Mouse (Mus musculus) adrenal gland, postnatal 25 days (tissue): ENCODE measurements around the gene Ppfibp2. TPM values are rescaled to one million over a fixed set of nuclear protein-coding genes. Genes with fewer than 3 reads are reported as not detected.

Experiments used
- DNase-seq: peaks from one replicate; pipeline ENCODE4 v3.0.0; 2021; ENCODE audit warnings: mixed read lengths
- total RNA-seq: library from RNA; stranded (reverse); gene quantifications from 2 replicates; pipeline ENCODE4 v1.2.3, GENCODE M21; 2021

Gene Ppfibp2
- total RNA-seq, 1 experiment from 2014 or later: 7.2 TPM

- no peak for DNase-seq
Observed at GRCm38 (mm10) chr7:107618028-107618992, 23.3 kb downstream of the Ppfibp2 start.

GRCm38 (mm10) chr7:107619225-107619624, 24.2 kb downstream of the Ppfibp2 start:
- DNase-seq: no peak

- DNase-seq: no peak
Observed at GRCm38 (mm10) chr7:107620137-107620536, 25.1 kb downstream of the Ppfibp2 start.

GRCm38 (mm10) chr7:107624432-107624831, 29.4 kb downstream of the Ppfibp2 start:
- no peak for DNase-seq

GRCm38 (mm10) chr7:107625061-107625460, 30.1 kb downstream of the Ppfibp2 start, which contains the start of gene 5330417H12Rik:
TSS of gene 5330417H12Rik (minus strand) at chr7:107625161.
- no peak for DNase-seq

DNA sequence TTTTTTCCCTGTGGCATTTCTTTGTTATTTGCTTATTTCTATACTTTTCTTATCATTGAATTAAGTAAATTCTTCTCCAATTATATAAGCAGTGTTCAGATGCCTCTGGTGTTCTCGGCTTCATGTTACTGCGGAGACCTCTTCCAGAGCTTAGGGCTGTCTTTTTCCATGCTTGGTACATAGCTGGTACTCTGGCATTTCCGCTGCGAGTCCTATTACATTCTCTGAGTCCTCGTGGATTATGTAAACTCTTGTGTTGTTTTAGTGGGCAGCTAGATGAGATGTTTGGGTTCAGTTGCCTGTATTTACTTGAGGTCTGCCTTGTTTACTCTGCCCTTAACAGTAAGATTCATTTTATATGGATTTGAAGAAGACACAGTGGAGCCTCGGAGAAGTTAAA, 30.8 kb downstream of the Ppfibp2 start:
- DNase-seq: no peak

DNA sequence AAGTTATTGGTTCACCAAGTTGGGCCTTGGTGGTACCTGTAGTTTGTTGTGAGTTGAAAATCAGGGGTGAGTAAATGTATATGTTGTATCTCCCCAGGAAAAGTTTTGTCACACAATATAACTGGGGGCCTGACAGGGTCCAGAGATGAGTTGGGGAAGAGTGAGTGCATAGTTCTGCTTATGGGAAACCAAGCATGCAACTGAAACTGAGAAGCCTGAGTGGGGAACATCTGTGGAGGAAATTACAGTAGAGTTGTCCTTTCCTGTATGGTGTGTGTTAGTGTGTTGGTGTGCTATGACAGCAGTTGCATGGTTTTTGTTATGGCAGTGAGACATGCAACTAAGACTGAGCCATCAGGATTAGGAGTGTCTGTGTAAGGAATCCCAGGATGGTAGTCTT, 33.4 kb downstream of the Ppfibp2 start:
- no peak for DNase-seq

GRCm38 (mm10) chr7:107633201-107633600, 38.2 kb downstream of the Ppfibp2 start:
- no peak for DNase-seq

- DNase-seq: no peak
Observed at GRCm38 (mm10) chr7:107637398-107637797, 42.4 kb downstream of the Ppfibp2 start.

- no peak for DNase-seq
Observed at GRCm38 (mm10) chr7:107638026-107638425, 43.0 kb downstream of the Ppfibp2 start.

DNA sequence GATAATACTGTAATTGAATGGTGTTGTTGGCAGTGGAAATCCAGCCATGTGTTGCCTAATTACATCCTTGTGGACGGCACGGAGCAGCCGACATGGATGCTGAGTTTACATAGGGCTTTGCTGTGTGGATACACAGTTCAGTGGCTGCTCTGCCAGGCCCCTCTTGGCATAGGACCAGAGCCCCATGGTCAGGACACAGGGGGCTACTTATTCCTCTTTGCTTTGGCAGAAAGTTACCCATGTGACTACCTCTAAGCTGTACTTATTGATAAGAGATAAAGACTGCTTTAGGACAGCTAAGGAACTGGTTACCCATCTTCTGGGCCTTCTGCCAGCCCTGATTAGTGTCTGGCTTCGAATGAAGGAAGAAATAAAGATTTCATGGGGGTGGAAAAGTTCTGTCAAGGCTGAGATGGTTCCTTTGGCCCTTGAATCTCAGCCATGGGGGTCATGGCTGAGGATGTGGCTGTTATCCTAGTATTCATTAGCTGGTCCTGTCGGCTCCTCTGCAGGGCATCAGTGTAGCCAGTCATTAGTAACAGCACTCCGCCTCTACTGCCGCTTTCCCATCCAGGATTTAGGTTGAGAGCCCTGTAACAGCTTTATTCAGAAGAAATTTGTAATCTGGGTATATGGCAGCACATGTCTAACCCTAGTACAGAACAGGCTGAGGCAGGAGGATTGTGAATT, 47.7 kb downstream of the Ppfibp2 start:
- no peak for DNase-seq

DNA sequence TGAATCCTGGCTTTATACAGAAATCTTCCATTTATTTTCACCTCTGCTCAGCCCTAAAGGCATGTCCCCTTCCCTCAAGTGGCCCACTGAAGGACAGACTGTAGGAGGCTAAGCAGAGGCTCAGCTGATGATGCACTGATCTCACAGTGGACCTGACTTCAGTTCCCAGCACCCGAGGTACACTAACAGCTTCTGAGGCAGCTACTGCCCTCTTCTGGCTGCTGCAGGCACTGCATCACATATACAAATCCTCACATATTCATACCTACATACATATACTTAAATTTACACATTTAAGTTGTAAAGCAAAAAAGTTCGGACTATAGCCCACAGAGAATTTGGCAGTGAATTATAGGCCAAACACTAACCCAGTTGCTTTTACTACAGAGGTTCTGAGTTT, 50.0 kb downstream of the Ppfibp2 start:
- no peak for DNase-seq

DNA sequence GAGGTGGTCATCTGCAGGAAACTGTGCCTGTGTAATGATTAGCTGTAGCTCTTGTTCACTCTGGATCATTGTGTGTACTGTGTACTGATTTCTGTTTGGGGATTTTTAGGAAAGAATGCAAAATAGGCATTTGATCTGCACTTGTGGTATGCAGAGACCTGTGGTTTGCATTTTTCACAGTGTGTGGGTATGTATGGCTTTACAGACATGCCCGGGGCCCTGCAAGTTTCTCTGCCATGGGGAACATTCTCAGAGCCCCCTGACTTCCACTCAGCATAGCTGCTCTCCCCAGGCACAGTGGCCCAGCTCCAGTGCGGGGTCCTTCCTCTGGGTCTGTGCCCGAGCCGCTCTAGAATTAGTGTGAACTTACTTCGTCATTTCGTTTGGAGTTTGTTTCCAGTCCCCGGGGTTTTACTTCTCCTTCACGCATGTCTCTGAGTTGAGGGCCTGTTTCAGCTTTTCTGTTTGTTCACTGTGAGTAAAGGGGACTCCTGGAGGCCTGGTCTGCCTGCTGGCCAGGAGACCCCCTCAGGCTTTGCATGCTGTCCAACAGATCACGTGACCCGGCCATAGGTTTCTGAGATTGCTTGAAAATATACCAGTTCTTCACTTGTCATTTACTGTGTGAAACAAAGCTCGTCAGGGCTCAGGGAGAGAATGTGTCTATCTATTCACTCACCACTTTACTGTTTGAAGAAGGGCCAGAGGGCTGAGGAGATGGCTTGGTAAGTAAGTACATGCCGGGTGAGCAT, 54.1 kb downstream of the Ppfibp2 start:
- no peak for DNase-seq

DNA sequence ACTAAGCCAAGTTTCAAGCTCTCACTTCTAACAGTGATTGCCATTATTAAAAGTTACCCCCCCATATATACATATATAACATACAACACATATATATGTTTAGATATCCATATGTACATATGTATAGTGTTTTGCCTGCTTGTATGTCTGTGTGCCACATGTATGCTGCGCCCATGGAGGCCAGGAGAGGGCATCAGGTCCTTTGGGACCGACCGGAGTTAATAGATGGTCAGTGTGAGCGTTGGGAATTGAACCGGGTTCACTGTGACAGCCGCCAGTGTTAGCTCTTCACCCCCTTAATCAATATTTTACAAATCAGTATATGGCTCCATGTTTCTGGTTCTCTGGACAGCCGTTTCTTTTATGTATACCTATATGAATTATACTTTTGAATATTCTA, 55.0 kb downstream of the Ppfibp2 start:
- DNase-seq: no peak

- no peak for DNase-seq
Observed at GRCm38 (mm10) chr7:107651821-107652220, 56.8 kb downstream of the Ppfibp2 start.

DNA sequence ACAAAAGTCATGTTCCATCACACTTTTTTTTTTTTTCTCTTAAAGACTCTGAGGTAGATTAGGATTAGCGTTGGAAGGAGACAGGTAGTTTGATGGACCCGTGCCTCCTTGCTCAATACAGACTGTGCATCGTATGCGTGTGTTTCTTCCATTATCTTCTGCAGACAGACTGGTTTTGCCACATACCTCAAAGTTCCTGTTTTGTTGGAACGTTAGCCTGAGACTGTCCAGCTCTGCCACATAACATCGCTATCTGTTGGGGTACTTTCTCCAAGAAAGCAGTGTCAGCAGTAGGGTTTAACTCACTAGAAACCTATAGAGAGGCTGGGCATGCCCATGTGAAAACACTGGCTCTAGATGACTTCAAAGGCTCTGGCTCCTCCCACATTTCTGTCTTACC, 61.4 kb downstream of the Ppfibp2 start:
- no peak for DNase-seq

GRCm38 (mm10) chr7:107659186-107659918, 64.3 kb downstream of the Ppfibp2 start:
- no peak for DNase-seq

- peak; percentile 56 for DNase-seq
Observed at GRCm38 (mm10) chr7:107661189-107661842, 66.3 kb downstream of the Ppfibp2 start.

DNA sequence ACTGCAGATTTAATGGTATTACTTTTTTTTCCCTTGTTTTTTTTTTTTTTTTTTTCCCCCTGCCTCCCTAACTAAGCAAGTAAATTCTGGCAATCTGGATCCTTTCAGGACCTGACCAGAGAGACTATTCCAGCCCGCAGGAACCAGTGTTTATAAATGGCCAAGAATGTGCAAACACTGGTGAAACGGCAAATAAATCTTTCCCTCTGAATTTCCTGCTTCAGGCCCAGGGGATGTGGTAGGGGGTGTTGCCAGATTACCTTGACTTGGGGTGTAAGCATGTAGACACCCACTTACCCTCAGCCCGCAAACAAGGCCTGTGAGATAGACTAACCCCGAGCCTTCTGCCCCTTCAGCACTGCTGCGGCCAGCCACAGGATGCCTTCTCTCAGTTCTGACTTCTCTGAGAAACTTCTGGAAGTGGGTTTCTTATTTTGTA, 66.9 kb downstream of the Ppfibp2 start:
- DNase-seq: no peak

DNA sequence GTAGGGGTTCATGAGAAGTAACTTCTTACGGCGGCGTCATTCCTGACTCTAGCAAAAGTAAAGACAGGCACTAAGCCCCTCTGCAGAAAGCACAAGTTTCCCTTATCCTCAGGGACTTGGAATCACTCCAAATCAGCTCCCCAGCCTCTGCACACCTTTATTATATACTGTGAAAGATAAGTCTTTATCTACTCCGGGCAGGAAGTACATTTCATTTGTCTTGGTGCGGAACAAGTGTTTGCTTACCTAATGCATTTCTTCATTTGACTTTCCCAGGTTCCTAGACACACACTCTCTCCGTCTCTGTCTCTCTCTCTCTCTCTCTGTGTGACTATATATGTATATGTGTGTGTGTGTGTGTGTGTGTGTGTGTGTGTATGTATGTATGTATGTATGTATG, 68.6 kb downstream of the Ppfibp2 start:
- no peak for DNase-seq
